Mouse (Mus musculus): ENCODE data around the gene Emp3.
"Not testable (repeated sequence)": the region's sequence is repeated elsewhere in the genome, so short reads cannot be mapped to it uniquely, and the experiment has no call there.

Emp3 gene

GRCm38 (mm10) chr7:45917004-45917704, 4.0 kb downstream of the Emp3 start:
- intact Hi-C loops (cut with DNase I), result no loop called here

GRCm38 (mm10) chr7:45916056-45917003, 4.9 kb downstream of the Emp3 start:
- intact Hi-C loops (cut with DNase I), result no loop called here

DNA sequence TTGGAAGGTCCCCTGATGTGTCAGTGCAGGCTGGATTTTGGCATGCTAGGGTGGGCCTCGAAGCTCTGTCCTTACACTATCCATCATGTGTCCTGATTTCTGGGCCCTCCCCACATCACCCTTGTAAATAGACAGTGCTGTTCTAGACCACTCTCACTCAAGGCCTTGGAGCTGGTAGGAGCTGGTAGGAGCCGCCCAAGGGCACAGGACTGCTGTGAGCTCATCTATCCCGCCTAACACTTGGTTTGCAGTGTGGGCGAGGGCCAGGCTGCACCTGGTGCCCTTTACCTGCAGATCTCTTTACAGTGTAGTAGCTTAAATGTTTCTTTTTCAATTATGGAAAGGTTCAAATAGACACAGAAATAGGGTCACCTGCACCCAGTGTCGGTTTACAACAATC, 6.2 kb downstream of the Emp3 start:
- intact Hi-C loops (cut with DNase I), result no loop called here

GRCm38 (mm10) chr7:45914067-45914466, 7.1 kb downstream of the Emp3 start:
- intact Hi-C loops (cut with DNase I), result no loop called here

GRCm38 (mm10) chr7:45909145-45909544, 12.1 kb downstream of the Emp3 start:
- intact Hi-C loops (cut with DNase I), result no loop called here

- intact Hi-C loops (cut with DNase I), result no loop called here
Measured at GRCm38 (mm10) chr7:45908384-45908783, 12.8 kb downstream of the Emp3 start.

GRCm38 (mm10) chr7:45906622-45907021, 14.6 kb downstream of the Emp3 start:
- intact Hi-C loops (cut with DNase I), result no loop called here

DNA sequence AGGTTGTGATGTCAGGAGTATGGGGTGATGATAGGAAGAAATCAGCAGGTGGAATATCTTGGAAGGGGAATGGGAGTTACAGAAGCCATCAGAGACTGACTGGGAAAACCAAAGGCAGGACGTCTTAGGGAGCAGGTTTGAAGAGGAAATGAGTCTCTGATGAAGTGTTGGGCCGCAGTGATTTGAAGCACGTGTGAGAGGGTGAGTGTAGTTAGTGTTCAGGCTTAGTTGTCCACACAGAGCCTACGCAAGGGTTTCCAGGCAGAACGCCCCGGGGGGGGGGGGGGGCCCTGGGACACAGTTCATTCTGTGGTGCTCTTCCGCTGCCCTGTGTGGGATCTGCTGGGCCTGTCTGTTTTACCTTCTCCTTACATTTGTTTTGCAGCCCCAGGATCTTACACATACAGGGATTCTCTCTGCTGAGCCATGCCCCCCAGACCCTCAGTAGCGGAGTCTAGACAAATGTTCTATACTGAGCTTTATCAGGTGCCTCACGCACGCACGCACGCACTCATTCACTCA, 18.7 kb downstream of the Emp3 start:
- intact Hi-C loops (cut with DNase I), result no loop called here

- intact Hi-C loops (cut with DNase I), result no loop called here
Measured at GRCm38 (mm10) chr7:45901562-45901961, 19.6 kb downstream of the Emp3 start.

- intact Hi-C loops (cut with DNase I), result not testable (repeated sequence)
Measured at GRCm38 (mm10) chr7:45898125-45898524, 23.1 kb downstream of the Emp3 start.

DNA sequence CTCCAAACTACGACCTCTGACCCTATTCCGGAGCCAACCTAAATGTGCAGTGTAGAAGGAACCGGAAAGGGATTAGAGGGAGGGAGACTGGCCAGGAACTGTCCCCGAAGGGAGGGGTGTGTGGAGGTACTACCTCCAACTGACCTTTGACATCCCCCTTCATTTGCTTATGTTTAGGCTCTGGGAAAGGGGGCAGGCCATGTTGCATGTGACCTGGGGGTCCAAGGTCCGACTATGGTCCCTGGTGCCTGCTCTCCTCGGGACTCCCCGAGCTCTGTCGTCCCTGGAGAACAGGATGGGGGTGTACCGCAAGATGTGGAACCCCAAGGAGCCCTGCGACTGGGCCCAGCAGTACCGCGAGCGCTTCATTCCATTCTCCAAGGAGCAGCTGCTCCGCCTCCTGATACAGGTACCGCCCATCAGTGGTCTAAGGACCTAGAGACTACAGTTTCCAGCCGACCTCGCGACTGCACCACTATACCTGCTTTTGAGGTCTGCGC, 23.9 kb downstream of the Emp3 start:
- intact Hi-C loops (cut with DNase I), result no loop called here

GRCm38 (mm10) chr7:45896517-45897257, 24.5 kb downstream of the Emp3 start, which contains the start of the genes Syngr4 and Tmem143:
Gene Syngr4 (minus strand): TSS chr7:45896714.
Gene Tmem143 (plus strand): TSS chr7:45896941.
- intact Hi-C loops (cut with DNase I), result no loop called here

DNA sequence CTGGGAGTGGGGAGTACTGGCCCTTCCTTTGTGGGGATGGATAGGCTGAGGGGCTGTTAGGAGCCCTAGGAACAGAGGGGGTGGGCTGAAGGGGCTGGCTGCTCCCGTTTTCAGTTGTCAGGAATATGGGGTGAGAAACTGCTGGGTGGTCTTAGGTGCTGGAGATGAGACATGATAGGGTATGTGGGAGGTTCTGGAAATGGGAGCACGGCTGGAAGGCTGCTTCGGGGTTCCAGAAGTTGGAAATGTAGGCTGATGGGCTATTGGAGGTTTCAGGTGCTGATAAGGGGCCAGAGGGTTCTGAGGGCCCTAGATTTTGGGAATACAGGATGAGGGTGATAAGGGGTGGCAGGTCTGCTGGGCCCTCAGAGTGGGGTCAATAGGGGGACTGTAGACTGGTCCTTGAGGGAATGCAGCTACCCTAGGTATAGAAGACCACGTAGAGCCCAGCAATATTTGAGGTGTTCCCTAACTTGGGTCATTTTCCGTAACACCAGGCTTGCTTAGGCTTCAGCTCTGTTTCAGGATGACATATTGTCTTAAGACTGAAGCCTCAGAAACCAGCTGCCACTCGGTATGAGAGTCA, 25.2 kb downstream of the Emp3 start:
- intact Hi-C loops (cut with DNase I), result no loop called here

DNA sequence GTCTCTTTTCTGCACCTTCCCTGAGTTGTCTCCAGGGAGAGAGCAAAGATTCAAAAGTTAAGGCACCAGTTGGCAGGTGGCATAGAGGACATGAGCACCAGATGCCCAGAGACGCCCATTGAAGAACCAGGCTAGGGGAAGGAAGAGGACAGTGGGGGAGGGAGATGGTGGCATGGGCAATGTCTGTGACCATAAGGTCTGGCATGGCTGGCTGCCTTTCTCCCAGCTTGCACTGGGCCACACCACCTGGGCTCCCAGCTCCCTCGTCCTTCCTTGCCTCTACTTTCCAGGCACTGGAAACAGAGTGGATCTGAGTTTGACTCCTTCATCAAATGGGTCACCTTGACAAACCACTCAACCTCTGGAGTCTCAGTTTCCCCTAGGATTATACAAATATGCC, 28.6 kb downstream of the Emp3 start:
- intact Hi-C loops (cut with DNase I), result no loop called here

- intact Hi-C loops (cut with DNase I), result no loop called here
Measured at GRCm38 (mm10) chr7:45887246-45887645, 34.0 kb downstream of the Emp3 start.

GRCm38 (mm10) chr7:45881011-45881410, 40.2 kb downstream of the Emp3 start:
- intact Hi-C loops (cut with DNase I), result no loop called here

DNA sequence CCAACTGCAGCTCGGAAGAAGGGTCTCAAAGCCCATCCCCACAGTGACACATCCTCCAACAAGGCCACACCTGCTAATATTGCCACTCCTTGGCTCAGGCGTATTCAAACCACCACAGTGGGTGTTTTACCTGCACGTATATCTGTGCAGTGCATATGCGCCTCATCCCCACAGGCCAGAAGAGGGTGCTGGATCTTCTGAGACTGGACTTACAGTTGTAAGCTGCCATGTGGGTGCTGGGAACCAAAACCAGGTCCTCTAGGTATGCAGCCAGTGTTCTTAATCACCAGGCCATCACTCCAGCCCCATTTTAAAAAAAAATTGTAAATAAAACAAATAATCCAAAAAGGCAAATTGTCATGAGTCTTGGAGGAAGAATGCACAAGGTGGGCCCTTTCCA, 40.7 kb downstream of the Emp3 start:
- intact Hi-C loops (cut with DNase I), result no loop called here

DNA sequence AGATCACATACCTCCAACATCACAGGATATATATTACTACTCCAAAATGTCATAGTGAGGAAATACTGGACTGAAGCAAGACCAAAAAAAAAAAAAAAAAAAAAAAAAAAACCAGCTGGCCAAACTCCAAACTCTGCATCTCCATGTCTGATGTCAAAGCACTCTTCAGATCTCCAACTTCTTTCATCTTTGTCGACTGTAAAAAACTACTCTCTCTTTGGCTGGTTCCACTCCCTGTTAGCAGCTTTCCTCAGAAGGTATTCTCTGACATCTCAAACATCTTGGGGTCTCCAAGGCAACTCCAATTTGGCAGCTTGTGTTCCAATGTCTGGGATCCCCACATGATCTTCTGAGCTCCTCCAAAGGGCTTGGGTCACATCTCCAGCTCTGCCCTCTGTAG, 42.9 kb downstream of the Emp3 start, which contains the start of gene Grin2d:
Gene Grin2d, minus strand, starts transcription at position 101 of the 400 bp plus-strand sequence.
- intact Hi-C loops (cut with DNase I), result not testable (repeated sequence)

DNA sequence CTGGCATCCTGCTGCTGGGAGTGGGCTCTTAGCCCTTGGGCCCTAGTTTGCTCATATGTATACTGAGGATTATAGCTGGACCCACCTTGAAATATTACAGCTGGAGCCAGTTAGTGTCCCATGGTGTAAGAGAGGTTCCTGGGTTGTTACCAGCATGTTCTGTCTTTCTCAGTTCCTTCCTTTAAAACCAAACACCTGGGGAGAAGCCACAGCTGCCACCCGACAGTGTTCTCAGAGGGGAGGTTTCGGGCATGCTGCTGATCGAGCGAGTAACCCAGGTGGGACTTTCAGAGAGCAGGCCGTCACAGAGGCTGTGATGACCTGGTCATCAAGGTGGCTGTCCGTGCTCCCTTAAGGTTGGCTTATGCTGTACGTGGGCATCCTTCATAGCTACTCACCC, 44.3 kb downstream of the Emp3 start:
- intact Hi-C loops (cut with DNase I), result no loop called here

GRCm38 (mm10) chr7:45873061-45873947, 47.9 kb downstream of the Emp3 start:
- intact Hi-C loops (cut with DNase I), result loop anchor here (2.0 to 5.0 kb wide), 3 partner anchors 41 to 134 kb away; partner anchors contain the start of gene Grwd1

Measured in adrenal gland (tissue).